Mouse (Mus musculus): ENCODE measurements at regions not wholly inside any gene's neighbourhood (a gene's known extent, or its start where the extent isn't known, plus 50 kb on each side); places are given as distances from the start of the nearest gene placed in this dataset.
A peak's percentile ranks its signal among the peaks of the same experiment; 100 is the strongest.

DNA sequence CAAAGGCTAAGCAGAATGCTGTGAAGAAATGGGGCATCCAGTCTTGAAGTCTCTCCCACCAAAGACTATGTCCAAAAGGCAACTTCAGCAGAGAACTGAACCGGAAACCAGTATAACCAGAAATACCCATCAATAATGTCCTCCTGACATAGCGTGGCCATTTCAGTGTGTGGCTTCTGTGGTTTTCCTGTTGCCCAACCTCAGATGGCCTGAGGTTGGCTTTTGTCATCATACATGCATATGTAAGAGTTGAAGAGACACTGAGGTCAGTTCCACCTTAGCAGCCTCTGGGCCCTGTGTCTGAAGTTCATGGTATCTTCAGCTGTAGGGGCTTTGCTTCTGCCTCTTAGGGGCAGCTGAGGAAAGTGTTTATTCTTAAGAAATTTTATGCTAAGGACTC is 98.1 kb upstream of the Rbm19 start:
- no peak overlapping the region for H3K4me3 ChIP-seq (ENCODE audit: low read length)
- H3K4me2 ChIP-seq (ENCODE audit: low read length) = no peak overlapping the region
- no peaks in the 10 kb centered on the region for H3K9me3 ChIP-seq (ENCODE audit: control insufficient read depth, low read length)
- no peak overlapping the region for H3K27ac ChIP-seq (ENCODE audit: low read depth, low read length)
- ATAC-seq = no peak
- no peak overlapping the region for H3K9ac ChIP-seq (ENCODE audit: low read depth, low read length)
- 84% methylated on average over 2 of the region's 2 CpGs for WGBS
- H3K36me3 ChIP-seq (ENCODE audit: control insufficient read depth, insufficient read depth, low read length) = no peaks in the 10 kb centered on the region
- no peaks in the 10 kb centered on the region for H3K4me1 ChIP-seq (ENCODE audit: control insufficient read depth, insufficient read depth, low read depth, low read length)
- no peaks in the 10 kb centered on the region; the same call in 1 of the 2 replicates for H3K27me3 ChIP-seq (replicated peaks; ENCODE audit: control insufficient read depth, insufficient read depth, low read length)

DNA sequence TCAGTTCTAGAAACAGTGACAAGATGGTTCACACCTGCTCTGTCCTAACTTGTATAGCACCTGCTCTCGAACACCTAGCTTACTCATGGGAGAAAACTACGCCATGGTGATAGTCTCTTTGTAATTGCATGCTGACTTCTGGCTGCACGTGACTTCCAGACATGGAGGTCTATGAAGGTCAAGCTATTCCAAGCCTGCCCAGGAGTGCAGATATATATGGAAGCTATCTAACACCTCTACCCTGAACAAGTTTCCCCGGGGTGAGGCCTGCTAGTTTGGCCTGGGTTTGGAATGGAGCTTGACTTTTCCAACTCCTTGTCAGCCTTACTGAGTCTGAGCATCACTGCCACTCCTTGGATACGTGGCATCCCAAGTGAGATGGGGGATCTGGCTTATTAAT is 95.5 kb upstream of the Rbm19 start:
- WGBS = 88% methylated on average over 5 of the region's 5 CpGs
- H3K9me3 ChIP-seq (ENCODE audit: control insufficient read depth, low read length) = no peaks in the 10 kb centered on the region
- H3K4me1 ChIP-seq (ENCODE audit: control insufficient read depth, insufficient read depth, low read depth, low read length) = peaks cover 8% of the 10 kb centered on the region
- no peak for ATAC-seq
- H3K4me2 ChIP-seq (ENCODE audit: low read length) = no peak overlapping the region
- H3K27me3 ChIP-seq (replicated peaks; ENCODE audit: control insufficient read depth, insufficient read depth, low read length) = no peaks in the 10 kb centered on the region; the same call in 1 of the 2 replicates
- H3K9ac ChIP-seq (ENCODE audit: low read depth, low read length) = no peak overlapping the region
- H3K4me3 ChIP-seq (ENCODE audit: low read length) = no peak overlapping the region
- H3K27ac ChIP-seq (ENCODE audit: low read depth, low read length) = no peak overlapping the region
- H3K36me3 ChIP-seq (ENCODE audit: control insufficient read depth, insufficient read depth, low read length) = no peaks in the 10 kb centered on the region

GRCm38 (mm10) chr5:120022276-120022675 is 94.0 kb upstream of the Rbm19 start:
- Histone ChIP-seq H3K4me3 (ENCODE audit: low read length) (no peak overlapping the region), H3K27me3 (replicated peaks; ENCODE audit: control insufficient read depth, insufficient read depth, low read length) (no peaks in the 10 kb centered on the region; the same call in 1 of the 2 replicates), H3K9ac (ENCODE audit: low read depth, low read length) (no peak overlapping the region), H3K36me3 (ENCODE audit: control insufficient read depth, insufficient read depth, low read length) (no peaks in the 10 kb centered on the region), H3K4me1 (ENCODE audit: control insufficient read depth, insufficient read depth, low read depth, low read length) (peaks cover 8% of the 10 kb centered on the region), H3K9me3 (ENCODE audit: control insufficient read depth, low read length) (no peaks in the 10 kb centered on the region), H3K4me2 (ENCODE audit: low read length) (no peak overlapping the region), H3K27ac (ENCODE audit: low read depth, low read length) (no peak overlapping the region)
- no peak for ATAC-seq
- WGBS = 96% methylated on average over 5 of the region's 5 CpGs

DNA sequence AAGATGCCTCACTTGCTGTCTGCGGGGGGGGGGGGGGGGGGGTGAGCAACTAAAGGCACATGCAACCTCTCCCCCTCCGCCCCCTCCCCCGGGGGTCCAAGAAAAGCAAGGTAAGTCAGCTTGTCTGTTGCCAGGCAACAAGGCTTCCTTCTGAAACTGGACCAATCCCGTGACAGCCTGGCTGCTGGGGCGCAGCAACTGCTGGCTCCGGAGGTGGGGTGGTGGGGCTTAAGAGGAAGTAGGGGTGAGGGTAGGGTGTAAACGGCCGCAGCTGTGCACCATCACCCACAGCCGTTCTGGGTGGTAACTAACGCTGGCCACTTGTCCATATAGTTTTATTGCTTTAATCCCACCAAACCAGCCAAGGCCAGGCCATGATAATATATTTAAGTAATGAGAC is 92.2 kb upstream of the Rbm19 start:
- Histone ChIP-seq H3K27ac (ENCODE audit: low read depth, low read length) (no peak overlapping the region), H3K36me3 (ENCODE audit: control insufficient read depth, insufficient read depth, low read length) (no peaks in the 10 kb centered on the region), H3K4me1 (ENCODE audit: control insufficient read depth, insufficient read depth, low read depth, low read length) (peaks cover 8% of the 10 kb centered on the region), H3K9ac (ENCODE audit: low read depth, low read length) (no peak overlapping the region), H3K9me3 (ENCODE audit: control insufficient read depth, low read length) (no peaks in the 10 kb centered on the region), H3K4me3 (ENCODE audit: low read length) (no peak overlapping the region), H3K4me2 (ENCODE audit: low read length) (peak overlapping the region; percentile 46), H3K27me3 (replicated peaks; ENCODE audit: control insufficient read depth, insufficient read depth, low read length) (no peaks in the 10 kb centered on the region; the same call in 1 of the 2 replicates)
- 2% methylated on average over 9 of the region's 10 CpGs for WGBS
- ATAC-seq = peak; percentile 80

GRCm38 (mm10) chr5:120025212-120025611 is 91.1 kb upstream of the Rbm19 start:
- no peaks in the 10 kb centered on the region for H3K36me3 ChIP-seq (ENCODE audit: control insufficient read depth, insufficient read depth, low read length)
- no peaks in the 10 kb centered on the region; the same call in 1 of the 2 replicates for H3K27me3 ChIP-seq (replicated peaks; ENCODE audit: control insufficient read depth, insufficient read depth, low read length)
- no peak for ATAC-seq
- H3K9me3 ChIP-seq (ENCODE audit: control insufficient read depth, low read length) = no peaks in the 10 kb centered on the region
- H3K4me3 ChIP-seq (ENCODE audit: low read length) = no peak overlapping the region
- H3K27ac ChIP-seq (ENCODE audit: low read depth, low read length) = no peak overlapping the region
- peaks cover 8% of the 10 kb centered on the region for H3K4me1 ChIP-seq (ENCODE audit: control insufficient read depth, insufficient read depth, low read depth, low read length)
- H3K9ac ChIP-seq (ENCODE audit: low read depth, low read length) = no peak overlapping the region
- H3K4me2 ChIP-seq (ENCODE audit: low read length) = no peak overlapping the region

GRCm38 (mm10) chr5:120030904-120031303 is 85.4 kb upstream of the Rbm19 start:
- no peak overlapping the region for H3K4me2 ChIP-seq (ENCODE audit: low read length)
- WGBS = 88% methylated on average over 15 of the region's 15 CpGs
- no peaks in the 10 kb centered on the region for H3K9me3 ChIP-seq (ENCODE audit: control insufficient read depth, low read length)
- no peaks in the 10 kb centered on the region for H3K27me3 ChIP-seq (replicated peaks; ENCODE audit: control insufficient read depth, insufficient read depth, low read length)
- no peak for ATAC-seq
- no peaks in the 10 kb centered on the region for H3K4me1 ChIP-seq (ENCODE audit: control insufficient read depth, insufficient read depth, low read depth, low read length)
- H3K36me3 ChIP-seq (ENCODE audit: control insufficient read depth, insufficient read depth, low read length) = no peaks in the 10 kb centered on the region
- no peak overlapping the region for H3K27ac ChIP-seq (ENCODE audit: low read depth, low read length)
- H3K9ac ChIP-seq (ENCODE audit: low read depth, low read length) = no peak overlapping the region
- no peak overlapping the region for H3K4me3 ChIP-seq (ENCODE audit: low read length)

DNA sequence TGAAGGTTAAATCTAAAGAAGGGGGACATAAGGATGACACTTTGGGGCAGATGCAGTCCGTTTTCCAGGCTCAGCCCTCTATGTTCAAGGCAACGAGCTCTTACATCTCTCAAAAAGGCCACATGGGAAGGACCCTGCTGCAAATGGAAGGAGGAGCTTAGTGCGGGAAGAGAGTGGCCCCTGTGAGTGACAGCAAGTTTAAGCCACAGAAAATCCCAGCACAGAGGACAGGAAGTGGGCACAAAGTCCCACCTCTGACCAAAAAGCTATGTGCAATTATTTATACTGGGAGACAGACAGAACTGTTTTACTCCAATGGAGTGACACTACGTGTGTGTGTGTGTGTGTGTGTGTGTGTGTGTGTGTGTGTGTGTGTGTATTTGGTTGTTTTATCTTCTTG is 84.7 kb upstream of the Rbm19 start:
- no peak overlapping the region for H3K27ac ChIP-seq (ENCODE audit: low read depth, low read length)
- WGBS = 72% methylated on average over 4 of the region's 4 CpGs

DNA sequence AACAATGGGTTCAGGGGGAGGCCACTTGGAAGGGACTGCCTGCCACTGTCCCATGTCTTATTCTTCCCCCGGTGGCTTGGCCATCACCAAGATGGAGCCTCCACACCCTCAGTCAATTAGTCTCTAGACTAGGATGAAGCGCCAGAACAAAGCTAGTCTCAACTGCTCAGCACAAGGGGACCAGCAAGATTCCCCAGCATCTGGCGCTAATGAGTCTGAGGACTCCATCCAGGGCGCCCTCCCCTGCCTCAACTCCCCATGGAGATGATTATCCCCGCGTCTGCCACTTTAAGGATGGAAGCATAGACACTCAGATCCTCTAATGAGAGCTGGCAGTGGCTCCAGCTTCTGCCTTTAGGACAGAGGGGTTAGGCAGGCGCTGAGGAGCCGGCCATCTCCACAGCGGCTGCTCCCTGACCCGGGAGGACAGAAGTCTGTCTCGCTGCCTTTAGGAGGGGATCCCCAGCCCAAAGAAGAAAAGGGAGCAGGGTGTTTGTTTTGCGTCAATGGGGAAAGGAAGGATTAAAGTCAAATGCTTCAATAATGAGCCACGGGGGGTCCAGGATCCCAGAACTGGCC is 81.7 kb upstream of the Rbm19 start:
- H3K4me3 ChIP-seq (ENCODE audit: low read length) = no peak overlapping the region
- H3K36me3 ChIP-seq (ENCODE audit: control insufficient read depth, insufficient read depth, low read length) = no peaks in the 10 kb centered on the region
- H3K4me1 ChIP-seq (ENCODE audit: control insufficient read depth, insufficient read depth, low read depth, low read length) = no peaks in the 10 kb centered on the region
- no peaks in the 10 kb centered on the region for H3K9me3 ChIP-seq (ENCODE audit: control insufficient read depth, low read length)
- no peak overlapping the region for H3K9ac ChIP-seq (ENCODE audit: low read depth, low read length)
- no peak overlapping the region for H3K27ac ChIP-seq (ENCODE audit: low read depth, low read length)
- H3K27me3 ChIP-seq (replicated peaks; ENCODE audit: control insufficient read depth, insufficient read depth, low read length) = no peaks in the 10 kb centered on the region
- H3K4me2 ChIP-seq (ENCODE audit: low read length) = no peak overlapping the region
- WGBS = 9% methylated on average over 13 of the region's 13 CpGs
- ATAC-seq = no peak

More for the DNA sequence above, 84.7 kb upstream of the Rbm19 start:
- H3K9me3 ChIP-seq (ENCODE audit: control insufficient read depth, low read length) = no peaks in the 10 kb centered on the region
- H3K9ac ChIP-seq (ENCODE audit: low read depth, low read length) = no peak overlapping the region
- no peak overlapping the region for H3K4me2 ChIP-seq (ENCODE audit: low read length)
- H3K27me3 ChIP-seq (replicated peaks; ENCODE audit: control insufficient read depth, insufficient read depth, low read length) = no peaks in the 10 kb centered on the region
- no peak for ATAC-seq
- H3K4me1 ChIP-seq (ENCODE audit: control insufficient read depth, insufficient read depth, low read depth, low read length) = no peaks in the 10 kb centered on the region
- H3K4me3 ChIP-seq (ENCODE audit: low read length) = no peak overlapping the region
- H3K36me3 ChIP-seq (ENCODE audit: control insufficient read depth, insufficient read depth, low read length) = no peaks in the 10 kb centered on the region

DNA sequence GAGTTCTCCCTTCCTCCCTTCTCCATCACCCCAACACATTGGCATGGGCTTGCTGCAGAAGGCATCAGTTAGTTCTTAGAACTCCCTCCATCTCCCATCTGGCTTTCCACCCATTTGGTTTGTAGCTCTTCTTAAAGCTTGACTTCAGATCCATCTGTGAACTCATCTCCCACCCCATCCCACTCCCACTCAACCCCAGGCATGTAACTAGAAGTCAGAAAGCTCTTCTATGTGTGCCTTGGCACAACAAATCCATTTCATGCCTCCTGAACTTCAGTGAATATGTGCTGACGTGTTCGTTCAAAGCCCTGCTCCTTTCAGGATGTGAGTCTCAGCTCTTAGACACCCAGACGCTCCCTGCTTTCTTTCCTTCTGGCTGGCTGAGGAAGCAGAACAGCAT is 81.0 kb upstream of the Rbm19 start:
- H3K36me3 ChIP-seq (ENCODE audit: control insufficient read depth, insufficient read depth, low read length) = no peaks in the 10 kb centered on the region
- H3K27ac ChIP-seq (ENCODE audit: low read depth, low read length) = no peak overlapping the region
- no peak overlapping the region for H3K9ac ChIP-seq (ENCODE audit: low read depth, low read length)
- H3K4me3 ChIP-seq (ENCODE audit: low read length) = no peak overlapping the region
- no peak for ATAC-seq
- WGBS = 80% methylated on average over 3 of the region's 3 CpGs
- H3K9me3 ChIP-seq (ENCODE audit: control insufficient read depth, low read length) = no peaks in the 10 kb centered on the region
- no peaks in the 10 kb centered on the region for H3K4me1 ChIP-seq (ENCODE audit: control insufficient read depth, insufficient read depth, low read depth, low read length)
- no peak overlapping the region for H3K4me2 ChIP-seq (ENCODE audit: low read length)
- no peaks in the 10 kb centered on the region for H3K27me3 ChIP-seq (replicated peaks; ENCODE audit: control insufficient read depth, insufficient read depth, low read length)

DNA sequence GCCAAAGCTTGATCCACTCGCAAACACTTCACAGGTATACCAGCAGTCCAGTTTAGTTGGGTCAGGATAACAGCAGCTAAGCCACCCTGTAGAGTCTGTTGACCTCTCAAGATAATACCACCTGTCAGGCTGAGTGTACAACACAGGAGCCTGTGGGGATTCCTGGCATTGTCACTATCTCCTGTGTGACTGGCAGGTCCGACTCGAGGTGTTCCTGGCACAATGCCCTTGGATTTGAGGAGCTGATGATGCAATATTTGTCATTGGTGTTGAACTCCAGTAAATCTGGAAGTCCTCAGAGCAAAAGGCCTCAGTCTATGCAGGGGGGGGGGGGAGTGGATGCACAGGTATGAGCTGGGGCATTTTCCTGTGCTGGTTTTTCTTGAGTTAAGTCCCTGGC is 78.5 kb upstream of the Rbm19 start:
- Histone ChIP-seq H3K4me2 (ENCODE audit: low read length) (no peak overlapping the region), H3K27me3 (replicated peaks; ENCODE audit: control insufficient read depth, insufficient read depth, low read length) (no peaks in the 10 kb centered on the region), H3K4me3 (ENCODE audit: low read length) (no peak overlapping the region), H3K27ac (ENCODE audit: low read depth, low read length) (no peak overlapping the region), H3K36me3 (ENCODE audit: control insufficient read depth, insufficient read depth, low read length) (no peaks in the 10 kb centered on the region), H3K9me3 (ENCODE audit: control insufficient read depth, low read length) (no peaks in the 10 kb centered on the region), H3K4me1 (ENCODE audit: control insufficient read depth, insufficient read depth, low read depth, low read length) (no peaks in the 10 kb centered on the region), H3K9ac (ENCODE audit: low read depth, low read length) (no peak overlapping the region)
- no peak for ATAC-seq
- 93% methylated on average over 3 of the region's 3 CpGs for WGBS
